Mouse (Mus musculus) brain, embryonic 14.5 days (tissue): Measurements from ENCODE around the gene Cux1.

ENCODE experiments used
- CTCF ChIP-seq: fragments of 200-500 bp; IDR thresholded peaks from 2 replicates; pipeline ENCODE4 v1.5.1; 2012; ENCODE audit warnings: inconsistent platforms, mild to moderate bottlenecking, moderate library complexity, borderline replicate concordance; ENCODE audit not compliant: insufficient read depth, insufficient read length; ENCODE audit errors: extremely low read depth
- POLR2A ChIP-seq: fragments of 200-500 bp; IDR thresholded peaks from 2 replicates; pipeline ENCODE4 v1.6.1; 2012; ENCODE audit warnings: mild to moderate bottlenecking, inconsistent platforms, borderline replicate concordance; ENCODE audit not compliant: poor library complexity, insufficient read depth, insufficient read length, severe bottlenecking; ENCODE audit errors: extremely low read depth

DNA sequence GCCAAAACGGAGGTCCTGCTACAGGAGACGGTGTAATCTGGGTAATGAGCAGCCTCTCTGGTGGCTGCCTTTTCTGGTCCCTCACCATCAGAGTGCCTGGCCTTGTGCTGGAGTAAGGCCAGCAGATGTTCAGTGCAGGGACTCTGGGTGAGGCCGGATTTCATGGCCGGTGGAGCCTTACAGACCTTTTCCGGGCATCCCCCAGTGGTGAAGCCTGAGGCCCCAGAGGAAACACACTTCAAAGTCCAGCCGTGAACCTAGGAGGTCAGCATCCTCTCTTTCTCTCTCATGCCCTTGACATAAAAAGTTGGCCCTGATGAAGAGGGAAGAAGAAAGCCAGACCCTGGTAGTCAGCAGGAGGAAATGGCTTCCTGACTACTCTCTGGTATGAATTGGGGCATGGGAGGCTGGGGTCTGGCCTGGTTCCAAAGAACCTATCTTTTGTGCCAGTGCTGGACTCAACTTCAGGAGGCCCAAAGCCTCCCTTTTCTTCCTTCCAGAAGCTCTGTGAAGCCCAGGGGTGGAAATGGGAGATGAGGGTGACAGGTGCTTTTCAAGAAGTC, 138.7 kb downstream of the Cux1 start:
- TF ChIP-seq POLR2A (no peak), CTCF (no peak)
